Mouse (Mus musculus): ENCODE measurements at regions not wholly inside any gene's neighbourhood (a gene's known extent, or its start where the extent isn't known, plus 50 kb on each side); places are given as distances from the start of the nearest gene placed in this dataset.

DNA sequence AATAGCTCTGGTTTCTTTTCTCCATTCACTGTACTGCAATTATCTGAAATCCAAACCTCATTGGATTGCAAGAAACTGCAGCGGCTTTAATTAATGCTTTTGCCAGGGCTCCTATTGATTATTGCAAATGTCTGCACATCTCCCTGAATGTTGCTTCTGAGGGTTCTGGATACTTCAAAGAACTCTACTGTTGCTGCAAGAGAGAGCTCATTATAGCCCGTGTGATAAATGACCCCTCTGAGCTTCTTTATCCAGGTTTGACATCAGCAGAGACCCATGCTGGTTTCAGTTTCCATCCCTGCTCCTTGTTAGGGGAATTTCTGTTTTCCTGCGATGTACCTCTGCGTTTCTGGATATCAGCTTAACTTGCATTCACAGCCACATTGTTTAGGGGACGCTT lies 78.4 kb upstream of the Nav3 start:
- Histone ChIP-seq H3K27ac (replicated peaks; ENCODE audit: low read depth, low read length) (no peak overlapping the region), H3K4me3 (ENCODE audit: insufficient read depth, low read depth, low read length) (no peak overlapping the region)

DNA sequence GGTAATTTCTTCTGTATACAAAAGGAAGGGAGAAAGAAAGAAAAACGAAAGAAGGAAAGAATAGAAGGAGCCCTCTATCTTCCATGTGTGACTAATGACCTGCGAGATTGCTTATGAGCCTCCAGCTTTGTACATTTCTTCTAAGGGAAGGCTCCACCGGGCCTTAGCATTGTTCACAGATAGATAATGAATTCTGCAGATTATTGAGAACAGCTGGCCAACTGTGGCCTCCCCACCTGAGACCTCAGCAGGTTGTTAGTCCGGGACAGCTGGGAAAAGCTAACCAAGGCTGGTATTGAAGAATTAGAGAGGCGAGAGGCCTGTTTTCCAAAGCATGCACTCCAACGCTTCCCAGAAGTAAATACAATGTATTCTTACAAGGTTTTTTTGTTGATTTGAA lies 86.7 kb upstream of the Nav3 start:
- Histone ChIP-seq H3K27ac (replicated peaks; ENCODE audit: low read depth, low read length) (no peak overlapping the region), H3K4me1 (ENCODE audit: control insufficient read depth, insufficient read depth, insufficient read length, low read length) (no peaks in the 10 kb centered on the region), H3K4me3 (ENCODE audit: insufficient read depth, low read depth, low read length) (no peak overlapping the region)

More for the DNA sequence above, 78.4 kb upstream of the Nav3 start:
- H3K4me1 ChIP-seq (ENCODE audit: control insufficient read depth, insufficient read depth, insufficient read length, low read length) = no peaks in the 10 kb centered on the region

DNA sequence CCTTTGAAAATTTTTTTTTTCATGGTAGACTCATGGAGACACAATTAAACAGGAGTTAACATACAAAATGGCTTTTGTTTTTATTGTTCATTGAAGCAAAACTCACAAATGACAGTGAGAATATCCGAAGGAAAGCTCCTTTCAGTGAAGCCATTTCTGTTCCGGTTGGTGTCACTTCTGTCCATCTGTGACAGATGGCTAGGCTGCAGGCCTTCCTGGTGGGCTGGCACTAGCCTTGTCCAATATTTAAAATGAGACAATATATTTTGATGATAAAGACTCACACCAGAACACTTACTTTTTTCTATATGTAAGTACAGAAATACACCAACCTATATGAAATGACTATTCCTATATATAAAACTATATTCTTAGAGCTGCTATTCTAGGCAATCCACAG lies 92.4 kb upstream of the Nav3 start:
- Histone ChIP-seq H3K4me3 (ENCODE audit: insufficient read depth, low read depth, low read length) (no peak overlapping the region), H3K4me1 (ENCODE audit: control insufficient read depth, insufficient read depth, insufficient read length, low read length) (no peaks in the 10 kb centered on the region), H3K27ac (replicated peaks; ENCODE audit: low read depth, low read length) (no peak overlapping the region)

- H3K27ac ChIP-seq (replicated peaks; ENCODE audit: low read depth, low read length) = no peak overlapping the region
Observed at GRCm38 (mm10) chr10:110553954-110554353, 98.0 kb upstream of the Nav3 start.

GRCm38 (mm10) chr10:110556326-110556883 lies 100.4 kb upstream of the Nav3 start:
- Histone ChIP-seq H3K27ac (replicated peaks; ENCODE audit: low read depth, low read length) (no peak overlapping the region), H3K4me3 (ENCODE audit: insufficient read depth, low read depth, low read length) (no peak overlapping the region), H3K4me1 (ENCODE audit: control insufficient read depth, insufficient read depth, insufficient read length, low read length) (no peaks in the 10 kb centered on the region)

More at GRCm38 (mm10) chr10:110553954-110554353, 98.0 kb upstream of the Nav3 start:
- Histone ChIP-seq H3K4me3 (ENCODE audit: insufficient read depth, low read depth, low read length) (no peak overlapping the region), H3K4me1 (ENCODE audit: control insufficient read depth, insufficient read depth, insufficient read length, low read length) (no peaks in the 10 kb centered on the region)

DNA sequence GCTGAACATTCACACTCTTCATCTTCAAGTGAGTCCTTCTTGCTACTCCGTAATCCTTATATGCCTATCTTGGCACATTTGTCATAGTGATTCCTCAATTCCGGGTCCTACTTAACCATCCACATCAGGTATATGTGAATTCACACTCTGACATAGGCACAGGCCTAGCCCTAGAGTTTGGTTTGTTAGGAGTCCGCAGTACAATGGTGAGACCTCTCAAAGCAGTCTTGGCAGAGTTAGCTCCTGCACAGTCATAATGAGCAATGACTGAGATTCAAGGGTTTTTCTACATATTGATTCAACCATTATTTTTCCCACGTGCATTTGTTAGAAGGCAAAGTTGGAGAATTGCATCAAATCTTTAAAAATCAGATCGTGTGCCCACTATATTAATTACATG lies 107.1 kb upstream of the Nav3 start:
- Histone ChIP-seq H3K27ac (replicated peaks; ENCODE audit: low read depth, low read length) (no peak overlapping the region), H3K4me3 (ENCODE audit: insufficient read depth, low read depth, low read length) (no peak overlapping the region), H3K4me1 (ENCODE audit: control insufficient read depth, insufficient read depth, insufficient read length, low read length) (no peaks in the 10 kb centered on the region)

DNA sequence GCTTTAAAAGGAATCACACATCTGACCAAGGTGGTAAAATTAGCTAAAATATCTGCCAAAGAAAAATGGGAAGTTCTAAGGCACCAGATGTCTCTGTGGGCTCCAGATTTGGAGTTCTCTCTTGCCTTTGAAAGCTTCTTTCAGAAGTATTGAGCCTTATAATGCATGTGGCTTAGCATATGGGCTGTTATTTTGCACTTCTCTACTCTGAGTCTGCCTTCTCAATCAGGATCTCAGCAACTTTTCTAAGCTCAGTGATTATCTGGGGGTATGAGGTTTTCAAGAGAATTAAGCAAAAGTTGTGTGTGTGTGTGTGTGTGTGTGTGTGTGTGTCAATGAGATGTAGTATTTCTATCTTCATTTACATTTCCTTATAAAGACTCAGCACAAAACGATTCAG lies 107.6 kb upstream of the Nav3 start:
- H3K27ac ChIP-seq (replicated peaks; ENCODE audit: low read depth, low read length) = no peak overlapping the region
- H3K4me1 ChIP-seq (ENCODE audit: control insufficient read depth, insufficient read depth, insufficient read length, low read length) = no peaks in the 10 kb centered on the region
- no peak overlapping the region for H3K4me3 ChIP-seq (ENCODE audit: insufficient read depth, low read depth, low read length)

- Histone ChIP-seq H3K4me1 (ENCODE audit: control insufficient read depth, insufficient read depth, insufficient read length, low read length) (no peaks in the 10 kb centered on the region), H3K4me3 (ENCODE audit: insufficient read depth, low read depth, low read length) (no peak overlapping the region), H3K27ac (replicated peaks; ENCODE audit: low read depth, low read length) (no peak overlapping the region)
Observed at GRCm38 (mm10) chr10:110566260-110567050, 110.5 kb upstream of the Nav3 start.

DNA sequence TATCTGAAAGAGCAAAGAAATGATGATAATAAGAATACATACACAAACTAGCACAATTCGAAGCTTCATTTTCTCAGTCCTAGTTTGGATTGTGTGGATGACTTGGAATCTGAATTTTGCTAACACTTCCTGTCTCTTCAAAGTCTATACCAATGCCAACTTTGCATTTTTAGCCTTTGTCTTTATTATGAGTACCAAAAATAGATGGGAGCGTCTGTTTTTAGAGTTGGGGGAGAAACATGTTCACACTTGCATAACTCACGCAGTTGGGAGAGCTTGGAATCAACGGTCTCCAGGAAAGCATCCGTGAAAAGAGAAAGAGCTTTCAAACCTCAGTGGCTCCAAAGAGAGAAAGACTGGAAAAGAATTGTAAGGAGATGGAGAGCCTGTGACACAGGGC lies 114.5 kb upstream of the Nav3 start:
- Histone ChIP-seq H3K4me3 (ENCODE audit: insufficient read depth, low read depth, low read length) (no peak overlapping the region), H3K4me1 (ENCODE audit: control insufficient read depth, insufficient read depth, insufficient read length, low read length) (no peaks in the 10 kb centered on the region), H3K27ac (replicated peaks; ENCODE audit: low read depth, low read length) (no peak overlapping the region)

DNA sequence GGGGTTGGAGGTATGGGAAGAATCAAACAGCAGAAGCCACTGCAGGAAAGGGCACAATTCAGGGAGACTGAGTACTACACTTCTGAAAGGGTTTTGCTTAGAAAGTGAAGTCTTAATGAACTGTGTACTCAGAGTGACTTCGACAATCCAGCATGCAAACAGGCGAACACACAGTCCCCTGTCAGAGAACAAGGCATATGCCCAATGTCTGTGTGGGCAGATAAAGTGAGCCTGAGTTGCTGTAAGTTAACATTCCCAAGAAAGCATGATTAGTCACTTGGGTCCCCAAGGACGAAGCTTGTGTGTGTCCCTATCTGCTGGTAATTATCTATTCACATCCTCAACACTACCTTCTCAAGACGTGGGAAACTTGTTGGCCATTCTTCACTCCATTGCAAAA lies 115.2 kb upstream of the Nav3 start:
- no peaks in the 10 kb centered on the region for H3K4me1 ChIP-seq (ENCODE audit: control insufficient read depth, insufficient read depth, insufficient read length, low read length)
- H3K27ac ChIP-seq (replicated peaks; ENCODE audit: low read depth, low read length) = no peak overlapping the region
- H3K4me3 ChIP-seq (ENCODE audit: insufficient read depth, low read depth, low read length) = no peak overlapping the region

- no peak overlapping the region for H3K27ac ChIP-seq (replicated peaks; ENCODE audit: low read depth, low read length)
- H3K4me3 ChIP-seq (ENCODE audit: insufficient read depth, low read depth, low read length) = no peak overlapping the region
- no peaks in the 10 kb centered on the region for H3K4me1 ChIP-seq (ENCODE audit: control insufficient read depth, insufficient read depth, insufficient read length, low read length)
Observed at GRCm38 (mm10) chr10:110573530-110573929, 117.5 kb upstream of the Nav3 start.

DNA sequence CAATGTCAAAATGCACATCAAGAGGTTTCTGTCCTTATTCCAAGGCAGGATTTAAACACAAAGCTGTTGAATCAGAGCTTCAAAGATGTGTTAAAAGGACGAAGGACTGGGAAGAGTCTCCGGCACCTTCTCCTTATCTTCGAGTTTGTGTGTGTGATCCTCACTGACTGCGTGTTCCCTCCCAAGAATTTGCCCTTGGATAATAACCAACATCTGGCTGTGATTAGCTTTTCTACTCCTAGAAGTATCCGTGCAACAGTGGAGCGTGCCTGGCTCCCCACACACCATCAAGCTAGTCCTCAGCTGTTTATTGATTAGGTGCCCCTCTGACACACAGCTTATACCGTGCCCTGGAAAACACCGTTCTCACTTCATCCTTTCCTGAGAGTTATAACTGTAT lies 130.0 kb upstream of the Nav3 start:
- Histone ChIP-seq H3K27ac (replicated peaks; ENCODE audit: low read depth, low read length) (no peak overlapping the region), H3K4me3 (ENCODE audit: insufficient read depth, low read depth, low read length) (no peak overlapping the region)

DNA sequence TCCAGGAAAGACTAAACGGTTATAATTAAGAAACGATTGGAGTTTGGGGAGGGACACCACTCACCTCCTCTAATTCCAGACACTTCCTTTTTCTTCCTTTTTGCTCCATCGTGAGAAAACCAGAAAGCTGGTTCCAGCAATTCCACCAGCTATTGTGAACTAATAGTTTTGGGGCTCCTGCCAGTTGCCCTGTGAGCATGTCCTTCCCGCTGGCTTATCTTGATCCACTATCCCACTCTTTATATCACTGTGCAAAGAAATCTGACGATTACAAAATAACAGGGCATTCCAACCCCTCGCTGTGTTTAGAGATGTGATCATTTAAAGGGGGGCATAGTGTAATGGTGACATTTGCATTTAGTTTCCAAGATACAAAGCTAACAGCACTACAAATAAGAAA lies 130.5 kb upstream of the Nav3 start:
- no peaks in the 10 kb centered on the region; the same call in 1 of the 2 replicates for H3K4me1 ChIP-seq (ENCODE audit: control insufficient read depth, insufficient read depth, insufficient read length, low read length)
- no peak overlapping the region for H3K4me3 ChIP-seq (ENCODE audit: insufficient read depth, low read depth, low read length)
- no peak overlapping the region for H3K27ac ChIP-seq (replicated peaks; ENCODE audit: low read depth, low read length)

More for the DNA sequence above, 130.0 kb upstream of the Nav3 start:
- H3K4me1 ChIP-seq (ENCODE audit: control insufficient read depth, insufficient read depth, insufficient read length, low read length) = no peaks in the 10 kb centered on the region; the same call in 1 of the 2 replicates

DNA sequence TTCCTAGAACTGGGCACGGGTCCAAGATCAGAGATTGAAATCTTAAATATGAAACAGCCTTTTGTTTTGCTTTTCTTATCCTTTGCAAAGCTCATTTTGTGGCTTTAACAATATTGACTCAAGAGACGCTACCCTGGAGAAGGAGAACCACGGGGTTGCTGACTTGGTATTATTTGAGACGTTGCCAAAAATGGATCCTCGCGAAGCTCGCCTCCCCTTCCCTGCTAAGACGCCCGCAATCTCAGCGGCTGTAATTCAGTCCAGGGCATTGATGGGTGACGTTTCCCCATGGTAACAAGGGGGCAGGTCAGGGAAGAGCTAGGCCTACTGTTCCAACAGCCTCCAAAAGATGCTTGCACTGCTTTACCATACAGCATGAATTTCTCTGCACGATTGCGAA lies 131.5 kb upstream of the Nav3 start:
- no peak overlapping the region for H3K4me3 ChIP-seq (ENCODE audit: insufficient read depth, low read depth, low read length)
- no peaks in the 10 kb centered on the region; the same call in 1 of the 2 replicates for H3K4me1 ChIP-seq (ENCODE audit: control insufficient read depth, insufficient read depth, insufficient read length, low read length)
- no peak overlapping the region for H3K27ac ChIP-seq (replicated peaks; ENCODE audit: low read depth, low read length)

- Histone ChIP-seq H3K4me3 (ENCODE audit: insufficient read depth, low read depth, low read length) (no peak overlapping the region), H3K27ac (replicated peaks; ENCODE audit: low read depth, low read length) (0 out of 2 replicates have a peak overlapping the region, but pooled peaks have one; percentile 3), H3K4me1 (ENCODE audit: control insufficient read depth, insufficient read depth, insufficient read length, low read length) (no peaks in the 10 kb centered on the region)
Observed at GRCm38 (mm10) chr10:110600352-110600853, 144.4 kb upstream of the Nav3 start.

GRCm38 (mm10) chr10:110610336-110610735 lies 134.9 kb upstream of the E2f7 start:
- no peak overlapping the region for H3K4me3 ChIP-seq (ENCODE audit: insufficient read depth, low read depth, low read length)
- no peaks in the 10 kb centered on the region for H3K4me1 ChIP-seq (ENCODE audit: control insufficient read depth, insufficient read depth, insufficient read length, low read length)
- H3K27ac ChIP-seq (replicated peaks; ENCODE audit: low read depth, low read length) = no peak overlapping the region
